Mouse (Mus musculus) neural tube, embryonic 15.5 days (tissue): ENCODE results near the gene Gpr141. TPM values are rescaled to one million over a fixed set of nuclear protein-coding genes. Genes with fewer than 3 reads are reported as not detected.
"Not testable (repeated sequence)": the region's sequence is repeated elsewhere in the genome, so short reads cannot be mapped to it uniquely, and the experiment has no call there.

Experiments
- ATAC-seq: fragments of 200-750 bp; cut with Nextera tagmentation; 2 replicates; pipeline ENCODE4 v1.8.0; 2017; ENCODE audit warnings: mild to moderate bottlenecking, moderate TSS enrichment, moderate library complexity; ENCODE audit not compliant: low FRiP score
- H3K27ac ChIP-seq: fragments of 300-500 bp; sonication (generic); replicated peaks from 2 replicates; pipeline ENCODE4 v1.5.1; 2015; ENCODE audit warnings: mild to moderate bottlenecking, inconsistent platforms
- H3K27me3 ChIP-seq: fragments of 300-500 bp; sonication (generic); replicated peaks from 2 replicates; pipeline ENCODE4 v1.6.1; 2015; ENCODE audit warnings: inconsistent platforms
- H3K36me3 ChIP-seq: fragments of 300-500 bp; sonication (generic); 2 replicates; pipeline ENCODE4 v1.6.1; 2015; ENCODE audit warnings: inconsistent platforms
- H3K4me1 ChIP-seq: fragments of 300-500 bp; sonication (generic); 2 replicates; pipeline ENCODE4 v1.6.1; 2015; ENCODE audit warnings: inconsistent platforms
- H3K4me2 ChIP-seq: fragments of 300-500 bp; sonication (generic); 2 replicates; pipeline ENCODE4 v1.6.1; 2015; ENCODE audit warnings: inconsistent platforms, mild to moderate bottlenecking, moderate library complexity
- H3K4me3 ChIP-seq: fragments of 300-500 bp; sonication (generic); replicated peaks from 2 replicates; pipeline ENCODE4 v1.5.1; 2015; ENCODE audit warnings: mild to moderate bottlenecking, inconsistent platforms
- H3K9ac ChIP-seq: fragments of 300-500 bp; sonication (generic); replicated peaks from 2 replicates; pipeline ENCODE4 v1.6.1; 2015; ENCODE audit warnings: mild to moderate bottlenecking, inconsistent platforms
- H3K9me3 ChIP-seq: fragments of 300-500 bp; sonication (generic); replicated peaks from 2 replicates; pipeline ENCODE4 v1.6.1; 2016; ENCODE audit warnings: inconsistent platforms
- WGBS: fragments of 180-500 bp; shearing (Covaris S2); methylation state at CpG from one replicate; pipeline ENCODE4 v1.1.7; 2015; ENCODE audit warnings: mixed read lengths; 5-methylcytosine and 5-hydroxymethylcytosine counted together
- polyA plus RNA-seq: library from polyadenylated mRNA; unstranded; fragments of >200 nt; fragmentation: Nextera tagmentation; extraction: Ambion mirVana; gene quantifications from 2 replicates; pipeline ENCODE4 v1.2.1, GENCODE M21; 2015

Gpr141 gene
- polyA plus RNA-seq, 1 experiment from 2014 or later: 0.06 TPM

- 38% methylated on average over 2 of the region's 2 CpGs for WGBS
- ATAC-seq: no peak
Measured at GRCm38 (mm10) chr13:19819243-19819642, 4.8 kb downstream of the Gpr141 start.

GRCm38 (mm10) chr13:19794942-19795341 is 29.1 kb downstream of the Gpr141 start:
- Histone ChIP-seq H3K4me1 (no peaks in the 10 kb centered on the region), H3K9me3 (no peaks in the 10 kb centered on the region), H3K9ac (no peak overlapping the region), H3K4me2 (no peak overlapping the region), H3K27ac (no peak overlapping the region), H3K4me3 (no peak overlapping the region), H3K27me3 (no peaks in the 10 kb centered on the region), H3K36me3 (no peaks in the 10 kb centered on the region)
- 72% methylated on average over 3 of the region's 3 CpGs for WGBS
- no peak for ATAC-seq

More at GRCm38 (mm10) chr13:19819243-19819642, 4.8 kb downstream of the Gpr141 start:
- no peak overlapping the region for H3K4me3 ChIP-seq
- H3K27ac ChIP-seq: no peak overlapping the region
- H3K9me3 ChIP-seq: no peaks in the 10 kb centered on the region
- no peaks in the 10 kb centered on the region for H3K36me3 ChIP-seq
- H3K9ac ChIP-seq: no peak overlapping the region
- no peak overlapping the region for H3K4me2 ChIP-seq
- H3K4me1 ChIP-seq: no peaks in the 10 kb centered on the region
- no peaks in the 10 kb centered on the region for H3K27me3 ChIP-seq

DNA sequence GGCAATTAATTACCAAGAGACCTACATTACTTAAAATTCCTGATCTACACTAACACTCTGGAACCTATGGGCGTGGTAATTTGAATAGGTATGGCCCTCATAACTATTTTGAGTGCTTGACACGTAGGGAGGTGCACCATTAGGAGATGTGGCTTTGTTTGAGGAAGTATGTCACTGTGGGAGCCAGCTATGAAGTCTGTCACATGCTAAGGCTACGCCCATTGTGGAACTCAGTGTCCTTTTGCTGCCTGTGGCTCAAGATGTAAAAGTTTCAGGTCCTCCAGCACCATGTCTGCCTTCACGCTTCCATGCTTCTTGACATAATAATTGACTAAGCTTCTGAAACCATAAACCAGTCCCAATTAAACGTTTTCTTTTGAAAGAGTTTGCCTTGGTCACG is 29.6 kb downstream of the Gpr141 start:
- no peaks in the 10 kb centered on the region for H3K27me3 ChIP-seq
- no peaks in the 10 kb centered on the region for H3K4me1 ChIP-seq
- H3K9me3 ChIP-seq: no peaks in the 10 kb centered on the region
- no peak for ATAC-seq
- WGBS: 66% methylated on average over 6 of the region's 6 CpGs
- H3K9ac ChIP-seq: no peak overlapping the region
- H3K27ac ChIP-seq: no peak overlapping the region
- no peaks in the 10 kb centered on the region for H3K36me3 ChIP-seq
- no peak overlapping the region for H3K4me3 ChIP-seq
- no peak overlapping the region for H3K4me2 ChIP-seq

DNA sequence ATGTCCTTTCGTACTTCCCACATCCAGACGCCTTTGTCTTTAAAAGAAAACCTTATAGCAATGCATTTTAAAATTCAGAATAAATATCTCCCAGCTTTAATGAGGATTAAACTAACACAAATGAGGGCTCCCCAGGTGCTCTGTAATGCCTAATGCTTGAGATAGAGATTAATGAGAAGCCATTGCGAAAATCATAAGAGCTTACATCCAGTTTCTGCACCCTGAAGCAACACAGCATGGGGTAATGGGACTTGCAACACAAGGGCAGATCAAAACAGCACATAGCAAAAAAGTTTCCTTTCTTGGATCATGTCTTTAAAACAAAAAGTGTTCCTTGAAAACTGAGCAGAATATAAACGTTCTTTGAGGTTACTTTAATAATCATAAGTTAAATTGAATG is 30.3 kb downstream of the Gpr141 start:
- H3K36me3 ChIP-seq: no peaks in the 10 kb centered on the region

DNA sequence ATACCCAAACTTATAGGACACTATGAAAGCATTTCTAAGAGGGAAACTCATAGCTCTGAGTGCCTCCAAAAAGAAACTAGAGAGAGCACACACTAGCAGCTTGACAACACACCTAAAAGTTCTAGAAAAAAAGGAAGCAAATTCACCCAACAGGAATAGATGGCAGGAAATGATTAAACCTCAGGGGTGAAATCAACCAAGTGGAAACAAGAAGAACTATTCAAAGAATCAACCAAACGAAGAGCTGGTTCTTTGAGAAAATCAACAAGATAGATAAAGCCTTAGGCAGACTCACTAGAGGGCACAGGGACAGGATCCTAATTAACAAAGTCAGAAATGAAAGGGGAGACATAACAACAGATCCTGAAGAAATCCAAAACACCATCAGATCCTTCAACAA is 36.1 kb downstream of the Gpr141 start:
- not testable (repeated sequence) for H3K27ac ChIP-seq, H3K9ac ChIP-seq, H3K4me2 ChIP-seq, H3K27me3 ChIP-seq, ATAC-seq, H3K4me1 ChIP-seq, H3K4me3 ChIP-seq, H3K9me3 ChIP-seq, H3K36me3 ChIP-seq
- 65% methylated on average over 1 of the region's 1 CpGs for WGBS

More for the DNA sequence above, 30.3 kb downstream of the Gpr141 start:
- 75% methylated on average over 4 of the region's 4 CpGs for WGBS
- Histone ChIP-seq H3K9ac (no peak overlapping the region), H3K27me3 (no peaks in the 10 kb centered on the region), H3K9me3 (no peaks in the 10 kb centered on the region), H3K4me1 (no peaks in the 10 kb centered on the region), H3K27ac (no peak overlapping the region), H3K4me2 (no peak overlapping the region), H3K4me3 (no peak overlapping the region)
- ATAC-seq: no peak

DNA sequence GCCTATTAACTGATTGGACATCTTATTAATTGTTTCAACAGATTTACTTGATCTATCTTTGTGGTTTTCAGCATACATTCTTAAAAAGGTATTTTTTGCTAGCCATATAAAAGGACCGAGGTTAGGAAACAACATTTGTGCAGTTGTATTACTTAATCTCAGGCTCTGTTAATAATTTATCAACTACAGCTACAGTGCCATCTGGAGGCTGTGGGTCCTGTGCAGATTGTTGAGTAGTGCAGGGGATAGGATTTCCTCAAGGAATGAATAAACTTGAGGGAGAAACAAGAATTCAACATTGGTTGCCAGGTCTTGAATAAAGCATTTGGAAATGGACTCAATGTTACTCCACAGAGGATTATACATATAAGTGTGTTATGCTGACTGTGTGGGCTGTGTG is 53.9 kb downstream of the Gpr141 start:
- 83% methylated on average over 1 of the region's 1 CpGs for WGBS
- ATAC-seq: no peak
- Histone ChIP-seq H3K4me2 (no peak overlapping the region), H3K9ac (no peak overlapping the region), H3K4me3 (no peak overlapping the region), H3K27ac (no peak overlapping the region), H3K36me3 (no peaks in the 10 kb centered on the region), H3K4me1 (no peaks in the 10 kb centered on the region), H3K9me3 (no peaks in the 10 kb centered on the region), H3K27me3 (no peaks in the 10 kb centered on the region)

DNA sequence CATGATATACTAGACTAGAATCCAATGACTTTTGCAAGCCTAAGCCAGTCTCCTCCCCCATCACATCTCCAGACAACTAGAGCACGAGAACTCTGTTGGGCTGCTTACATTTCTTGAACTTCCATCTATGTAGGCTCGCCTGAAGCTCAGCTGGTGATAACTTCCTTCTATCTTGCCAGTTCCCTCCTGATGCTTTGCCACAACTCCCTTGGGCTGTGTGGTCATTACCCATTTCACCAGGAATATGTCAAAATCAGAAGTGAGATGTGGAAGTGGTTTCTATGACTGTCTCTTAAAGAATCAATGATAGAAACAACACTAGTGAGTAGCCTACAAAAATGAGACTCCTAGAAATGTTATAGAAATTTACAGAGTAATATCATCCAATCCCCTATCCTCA is 56.9 kb downstream of the Gpr141 start:
- Histone ChIP-seq H3K4me3 (no peak overlapping the region), H3K27me3 (no peaks in the 10 kb centered on the region), H3K36me3 (no peaks in the 10 kb centered on the region), H3K4me1 (no peaks in the 10 kb centered on the region), H3K9me3 (no peaks in the 10 kb centered on the region), H3K27ac (no peak overlapping the region), H3K9ac (no peak overlapping the region), H3K4me2 (no peak overlapping the region)
- no peak for ATAC-seq
- 80% methylated on average over 2 of the region's 2 CpGs for WGBS

GRCm38 (mm10) chr13:19764276-19764675 is 59.8 kb downstream of the Gpr141 start:
- Histone ChIP-seq H3K27me3 (no peaks in the 10 kb centered on the region), H3K4me3 (no peak overlapping the region), H3K27ac (no peak overlapping the region), H3K4me2 (no peak overlapping the region), H3K36me3 (no peaks in the 10 kb centered on the region), H3K9ac (no peak overlapping the region), H3K4me1 (no peaks in the 10 kb centered on the region), H3K9me3 (no peaks in the 10 kb centered on the region)
- WGBS: 93% methylated on average over 4 of the region's 4 CpGs
- ATAC-seq: no peak

GRCm38 (mm10) chr13:19763211-19763610 is 60.8 kb downstream of the Gpr141 start:
- no peak for ATAC-seq
- WGBS: 95% methylated on average over 1 of the region's 1 CpGs
- H3K27me3 ChIP-seq: no peaks in the 10 kb centered on the region
- H3K27ac ChIP-seq: no peak overlapping the region
- H3K4me3 ChIP-seq: no peak overlapping the region
- no peaks in the 10 kb centered on the region for H3K9me3 ChIP-seq
- H3K36me3 ChIP-seq: no peaks in the 10 kb centered on the region
- no peak overlapping the region for H3K9ac ChIP-seq
- no peak overlapping the region for H3K4me2 ChIP-seq
- no peaks in the 10 kb centered on the region for H3K4me1 ChIP-seq

GRCm38 (mm10) chr13:19745741-19746140 is 78.3 kb downstream of the Gpr141 start:
- H3K4me2 ChIP-seq: no peak overlapping the region
- no peak overlapping the region for H3K9ac ChIP-seq
- WGBS: 47% methylated on average over 2 of the region's 2 CpGs
- no peak overlapping the region for H3K27ac ChIP-seq
- no peaks in the 10 kb centered on the region for H3K4me1 ChIP-seq
- H3K9me3 ChIP-seq: no peaks in the 10 kb centered on the region
- H3K27me3 ChIP-seq: no peaks in the 10 kb centered on the region
- H3K36me3 ChIP-seq: no peaks in the 10 kb centered on the region
- H3K4me3 ChIP-seq: no peak overlapping the region
- ATAC-seq: no peak

GRCm38 (mm10) chr13:19744536-19744935 is 79.5 kb downstream of the Gpr141 start:
- no peaks in the 10 kb centered on the region for H3K27me3 ChIP-seq
- no peak overlapping the region for H3K9ac ChIP-seq
- no peak for ATAC-seq
- 90% methylated on average over 5 of the region's 5 CpGs for WGBS
- H3K36me3 ChIP-seq: no peaks in the 10 kb centered on the region
- H3K4me3 ChIP-seq: no peak overlapping the region
- no peak overlapping the region for H3K4me2 ChIP-seq
- no peak overlapping the region for H3K27ac ChIP-seq
- no peaks in the 10 kb centered on the region for H3K4me1 ChIP-seq
- H3K9me3 ChIP-seq: no peaks in the 10 kb centered on the region

DNA sequence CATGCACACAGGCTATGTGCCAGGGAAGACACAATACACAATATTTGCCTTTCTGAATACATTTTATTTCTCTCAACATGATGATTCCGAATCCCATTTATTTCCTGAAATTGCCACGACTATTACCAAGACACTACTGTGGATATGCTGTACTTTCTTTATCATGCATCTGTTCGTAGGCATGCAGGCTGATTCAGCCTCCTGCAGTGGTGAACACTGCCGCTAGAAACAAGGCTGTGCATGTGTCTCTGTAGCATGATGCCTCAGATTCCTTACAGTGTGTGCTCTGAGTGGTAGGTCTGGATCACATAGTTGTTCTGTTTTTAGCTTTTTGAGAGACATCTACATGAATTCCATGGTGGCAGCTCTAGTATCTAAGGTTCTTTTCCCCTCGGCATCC is 89.5 kb downstream of the Gpr141 start:
- ATAC-seq: no peak

DNA sequence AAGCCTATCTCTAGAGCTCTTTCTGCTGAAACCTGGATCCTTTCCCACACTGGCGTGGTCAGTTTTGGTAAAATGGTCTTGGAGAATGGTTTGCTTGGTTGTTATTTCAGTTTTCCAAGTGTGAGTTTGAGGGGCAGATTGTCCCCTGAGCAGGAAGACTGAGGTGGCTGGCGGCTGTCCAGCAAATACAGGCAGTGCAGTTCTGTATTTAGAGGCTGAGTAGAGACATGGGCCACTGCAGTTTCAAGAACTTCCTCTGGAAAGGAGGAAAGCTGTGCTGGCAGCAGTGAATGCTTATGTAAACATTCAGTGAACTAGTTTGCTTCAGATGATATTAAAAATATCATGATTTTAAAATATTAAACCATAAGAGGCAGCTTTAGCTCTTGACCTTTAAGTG is 93.2 kb downstream of the Gpr141 start:
- Histone ChIP-seq H3K9me3 (no peaks in the 10 kb centered on the region), H3K4me1 (no peaks in the 10 kb centered on the region), H3K4me3 (no peak overlapping the region), H3K27me3 (no peaks in the 10 kb centered on the region), H3K4me2 (no peak overlapping the region), H3K36me3 (no peaks in the 10 kb centered on the region), H3K9ac (no peak overlapping the region), H3K27ac (no peak overlapping the region)
- WGBS: 83% methylated on average over 2 of the region's 2 CpGs
- no peak for ATAC-seq

More for the DNA sequence above, 89.5 kb downstream of the Gpr141 start:
- Histone ChIP-seq H3K27ac (no peak overlapping the region), H3K4me3 (no peak overlapping the region), H3K4me1 (no peaks in the 10 kb centered on the region), H3K27me3 (no peaks in the 10 kb centered on the region), H3K9ac (no peak overlapping the region), H3K9me3 (no peaks in the 10 kb centered on the region), H3K36me3 (no peaks in the 10 kb centered on the region), H3K4me2 (no peak overlapping the region)
- WGBS: 88% methylated on average over 5 of the region's 5 CpGs
